Comparison of ENCODE assay signal across 8 mouse cellular contexts in genomic region chr8:47676631-47677030, GRCm38 (mm10). TPM values are rescaled to one million over a fixed set of nuclear protein-coding genes. Genes with fewer than 3 reads are reported as not detected.
A peak's percentile ranks its signal among the peaks of the same experiment; 100 is the strongest.
DNase-seq lines count a peak whose midpoint lies in the region; ATAC-seq and TF ChIP-seq lines count a peak whose summit lies in the region.

No protein-coding gene starts in this region.

- peak overlapping the region; percentile 94 for H3K4me3 ChIP-seq in heart, embryonic 15.5 days
- H3K4me3 ChIP-seq in G1E (ENCODE audit: low read depth, low read length): peak overlapping the region; percentile 30; the same call in 1 of the 2 replicates
- no peak overlapping the region; the same call in 1 of the 2 replicates for H3K4me3 ChIP-seq in hindbrain, embryonic 12.5 days
- H3K4me3 ChIP-seq in midbrain, embryonic 13.5 days (replicated peaks): peak overlapping the region; percentile 93

- no peak for TF ChIP-seq CTCF in G1E (IDR thresholded peaks at IDR 0.05; ENCODE audit: low read depth, low read length)

- no peaks in the 10 kb centered on the region for H3K36me3 ChIP-seq in heart, embryonic 15.5 days
- H3K36me3 ChIP-seq in G1E (replicated peaks): peaks cover 25% of the 10 kb centered on the region
- H3K36me3 ChIP-seq in hindbrain, embryonic 12.5 days: no peaks in the 10 kb centered on the region
- no peaks in the 10 kb centered on the region for H3K36me3 ChIP-seq in midbrain, embryonic 13.5 days

- no peaks in the 10 kb centered on the region for H3K27me3 ChIP-seq in heart, embryonic 15.5 days
- no peaks in the 10 kb centered on the region for H3K27me3 ChIP-seq in G1E (ENCODE audit: insufficient read depth, low read length)
- no peaks in the 10 kb centered on the region for H3K27me3 ChIP-seq in hindbrain, embryonic 12.5 days
- H3K27me3 ChIP-seq in midbrain, embryonic 13.5 days: no peaks in the 10 kb centered on the region

- peak overlapping the region; percentile 68 for H3K4me2 ChIP-seq in heart, embryonic 15.5 days
- H3K4me2 ChIP-seq in hindbrain, embryonic 12.5 days (replicated peaks): peak overlapping the region; percentile 74
- H3K4me2 ChIP-seq in midbrain, embryonic 13.5 days (replicated peaks): peak overlapping the region; percentile 68

- H3K9me3 ChIP-seq in heart, embryonic 15.5 days (replicated peaks): no peaks in the 10 kb centered on the region
- no peaks in the 10 kb centered on the region for H3K9me3 ChIP-seq in G1E (replicated peaks)
- H3K9me3 ChIP-seq in hindbrain, embryonic 12.5 days (replicated peaks): no peaks in the 10 kb centered on the region
- 0 out of 2 replicates have a peak, but pooled peaks cover 3% of the 10 kb centered on the region for H3K9me3 ChIP-seq in midbrain, embryonic 13.5 days

- peaks cover 17% of the 10 kb centered on the region; the same call in 1 of the 2 replicates for H3K4me1 ChIP-seq in heart, embryonic 15.5 days (replicated peaks)
- peaks cover 11% of the 10 kb centered on the region for H3K4me1 ChIP-seq in G1E (ENCODE audit: insufficient read depth, low read depth, low read length)
- peaks cover 7% of the 10 kb centered on the region for H3K4me1 ChIP-seq in hindbrain, embryonic 12.5 days
- H3K4me1 ChIP-seq in midbrain, embryonic 13.5 days (replicated peaks): peaks cover 16% of the 10 kb centered on the region

- intact Hi-C loops in left cerebral cortex, postnatal 4 days (cut with DNase I): loop anchor here (5.0 kb wide), 1 partner anchor 144 kb away; the partner anchor contains the start of genes Rwdd4a and Trappc11

- 54% methylated on average over 2 of the region's 2 CpGs for WGBS in heart, embryonic 15.5 days
- WGBS in hindbrain, embryonic 12.5 days: 58% methylated on average over 2 of the region's 2 CpGs
- WGBS in midbrain, embryonic 13.5 days: 35% methylated on average over 2 of the region's 2 CpGs

- peak overlapping the region; percentile 89; the same call in 1 of the 2 replicates for H3K9ac ChIP-seq in heart, embryonic 15.5 days
- H3K9ac ChIP-seq in hindbrain, embryonic 12.5 days: no peak overlapping the region; the same call in 1 of the 2 replicates
- H3K9ac ChIP-seq in midbrain, embryonic 13.5 days (replicated peaks): no peak overlapping the region

- no peak for ATAC-seq in heart, embryonic 15.5 days (replicated peaks; ENCODE audit: insufficient number of reproducible peaks, insufficient read depth, low FRiP score, low read depth)
- ATAC-seq in G1E (ENCODE audit: extremely low read depth, insufficient number of reproducible peaks, low FRiP score, poor library complexity, severe bottlenecking): no peak
- no peak for ATAC-seq in hindbrain, embryonic 12.5 days (ENCODE audit: low FRiP score)
- no peak for ATAC-seq in midbrain, embryonic 13.5 days

- no peak for DNase-seq in heart, adult 18-20 months
- DNase-seq in G1E (ENCODE audit: low spot score): no peak
- DNase-seq in left cerebral cortex, postnatal 4 days: no peak
- no peak for DNase-seq in c-Kit-positive CD71-positive TER-119-positive erythroid progenitor cells, embryonic 14.5 days (ENCODE audit: low spot score)
- DNase-seq in kidney, adult 11 months: no peak

- no peak overlapping the region for H3K27ac ChIP-seq in heart, embryonic 15.5 days
- no peak overlapping the region for H3K27ac ChIP-seq in hindbrain, embryonic 12.5 days
- no peak overlapping the region for H3K27ac ChIP-seq in midbrain, embryonic 13.5 days

RNA-seq across cellular contexts. Expression of gene Ing2, which starts 1.3 kb away (rescaled TPM):
- polyA plus RNA-seq in heart, embryonic 15.5 days (2015; fragmentation: Nextera tagmentation; extraction: Ambion mirVana): 6.4 and 7.1 TPM in 2 replicates
- 1 to 10 TPM; 3.8 to 4.1 TPM for total RNA-seq in heart, adult 18-20 months (2021)
- total RNA-seq in G1E (2014; fragmentation: Nextera tagmentation): 32.2 and 55.6 TPM in 2 replicates
- total RNA-seq in G1E (2017): 22.8 and 33.0 TPM in 2 replicates
- polyA plus RNA-seq in G1E (2012): 5.7 and 6.6 TPM in 2 replicates
- 15.9 and 16.2 TPM in 2 replicates for polyA plus RNA-seq in hindbrain, embryonic 12.5 days (2016; fragmentation: Nextera tagmentation; extraction: Ambion mirVana)
- 6.5 and 8.9 TPM in 2 replicates for polyA plus RNA-seq in midbrain, embryonic 13.5 days (2015; fragmentation: Nextera tagmentation; extraction: Ambion mirVana)
- 10 to 100 TPM; 25.3 to 26.1 TPM for total RNA-seq in left cerebral cortex, postnatal 4 days (2021)

RNA-seq across cellular contexts. Expression of gene Cdkn2aip, which starts 37.1 kb away (rescaled TPM):
- 14.1 and 15.9 TPM in 2 replicates for polyA plus RNA-seq in heart, embryonic 15.5 days (2015; fragmentation: Nextera tagmentation; extraction: Ambion mirVana)
- 1 to 10 TPM; 9.0 to 9.1 TPM for total RNA-seq in heart, adult 18-20 months (2021)
- 16.9 and 18.4 TPM in 2 replicates for total RNA-seq in G1E (2014; fragmentation: Nextera tagmentation)
- 19.2 and 20.3 TPM in 2 replicates for total RNA-seq in G1E (2017)
- polyA plus RNA-seq in G1E (2012): 6.5 and 9.6 TPM in 2 replicates
- 47.6 and 48.7 TPM in 2 replicates for polyA plus RNA-seq in hindbrain, embryonic 12.5 days (2016; fragmentation: Nextera tagmentation; extraction: Ambion mirVana)
- 44.3 and 45.7 TPM in 2 replicates for polyA plus RNA-seq in midbrain, embryonic 13.5 days (2015; fragmentation: Nextera tagmentation; extraction: Ambion mirVana)
- total RNA-seq in left cerebral cortex, postnatal 4 days (2021): 10 to 100 TPM; 15.7 to 19.8 TPM
